Mouse (Mus musculus) E14TG2a.4 (cell line): Measurements from ENCODE around the gene Tfam.

Experiments
- CTCF ChIP-seq: conservative IDR thresholded peaks from 2 replicates; pipeline ENCODE4 v1.5.1; 2014; ENCODE audit warnings: low read length
- NANOG ChIP-seq: IDR thresholded peaks from 2 replicates; pipeline ENCODE4 v1.6.1; 2014; ENCODE audit warnings: borderline replicate concordance, low read length, mixed read lengths
- POU5F1 ChIP-seq: IDR thresholded peaks from 2 replicates; pipeline ENCODE4 v1.6.1; 2014; ENCODE audit warnings: low read length, borderline replicate concordance

DNA sequence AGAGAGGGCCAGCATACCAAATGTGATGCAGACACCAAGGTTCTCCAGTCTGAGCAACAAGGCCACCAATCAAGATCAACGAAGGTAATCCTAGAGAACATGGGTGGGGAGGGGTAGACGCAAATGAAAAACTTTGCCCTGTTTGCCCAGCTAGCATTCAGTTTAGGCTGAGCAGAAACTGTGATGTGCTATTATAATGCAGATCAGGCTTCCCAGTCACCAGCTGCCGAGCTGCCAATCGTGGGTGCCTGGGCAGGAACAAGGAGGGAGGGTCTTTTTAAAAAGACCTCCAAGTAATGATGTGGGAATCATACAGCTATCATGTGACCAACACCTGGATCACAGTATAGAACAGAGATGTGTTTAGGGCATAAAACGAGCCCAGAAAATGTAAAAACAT, 15.0 kb downstream of the Tfam start:
- TF ChIP-seq CTCF, result no peak
- TF ChIP-seq NANOG, result no peak
- no peak for TF ChIP-seq POU5F1
